Mouse (Mus musculus) spleen, postnatal 4 days (tissue): Measurements from ENCODE around the gene Irgc1.
"Not testable (repeated sequence)": the region's sequence is repeated elsewhere in the genome, so short reads cannot be mapped to it uniquely, and the experiment has no call there.

Experiments used
- DNase-seq, 2 experiments: peaks; one replicate each; pipeline ENCODE4 v3.0.0; 2022; ENCODE audit warnings: low spot score in 2 of 2

The Irgc1 gene

GRCm38 (mm10) chr7:24400489-24400888 is 51.6 kb downstream of the Irgc1 start:
- DNase-seq: not testable (repeated sequence)

GRCm38 (mm10) chr7:24400082-24400452 is 52.0 kb downstream of the Irgc1 start:
- no peak for DNase-seq

DNA sequence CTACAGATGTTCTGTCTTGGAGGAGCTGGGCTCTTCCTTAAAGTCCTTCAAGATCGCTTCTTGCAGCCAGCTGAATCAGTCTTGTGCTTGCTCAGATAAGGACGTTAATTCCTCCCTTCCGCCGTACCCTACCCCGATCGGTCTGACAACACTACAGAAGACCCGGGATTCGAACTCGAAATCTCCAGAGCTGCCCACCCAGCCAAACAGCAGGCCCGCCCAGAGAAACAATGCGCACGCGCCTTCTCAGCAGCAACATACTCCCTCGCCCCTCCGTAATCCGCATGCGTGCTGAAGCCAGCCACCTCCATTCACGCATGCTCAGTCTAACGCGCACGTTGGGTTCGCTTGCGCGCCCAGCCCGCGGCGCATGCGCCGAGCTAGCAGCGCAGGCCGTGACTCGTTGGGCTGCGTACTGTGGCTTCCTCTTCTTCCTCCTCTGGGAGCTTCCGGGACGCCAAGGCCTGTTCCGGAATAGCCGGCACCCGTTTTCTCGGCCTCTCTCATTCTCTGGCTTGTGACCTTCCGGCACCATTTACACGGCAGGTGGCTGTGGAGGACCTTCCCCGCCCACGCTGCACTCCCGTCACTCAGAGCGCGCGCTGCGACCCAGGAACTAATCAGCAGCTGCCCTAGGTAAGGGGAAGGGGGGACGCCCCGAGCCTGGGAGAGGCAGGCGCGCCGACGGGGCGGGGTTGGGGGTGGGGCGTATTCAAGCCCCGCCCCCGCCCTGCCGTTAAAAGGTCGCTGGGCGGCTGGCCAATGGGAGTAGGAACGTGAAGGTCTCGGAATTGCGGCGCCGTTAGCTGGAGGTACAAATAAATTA is 52.6 kb downstream of the Irgc1 start, which contains the start of gene Smg9:
Gene Smg9 (plus strand): TSS at position 364 of the 826 bp plus-strand sequence.
- peak; percentile 96 to 98 for DNase-seq

GRCm38 (mm10) chr7:24398364-24398913 is 53.7 kb downstream of the Irgc1 start:
- DNase-seq: no peak

DNA sequence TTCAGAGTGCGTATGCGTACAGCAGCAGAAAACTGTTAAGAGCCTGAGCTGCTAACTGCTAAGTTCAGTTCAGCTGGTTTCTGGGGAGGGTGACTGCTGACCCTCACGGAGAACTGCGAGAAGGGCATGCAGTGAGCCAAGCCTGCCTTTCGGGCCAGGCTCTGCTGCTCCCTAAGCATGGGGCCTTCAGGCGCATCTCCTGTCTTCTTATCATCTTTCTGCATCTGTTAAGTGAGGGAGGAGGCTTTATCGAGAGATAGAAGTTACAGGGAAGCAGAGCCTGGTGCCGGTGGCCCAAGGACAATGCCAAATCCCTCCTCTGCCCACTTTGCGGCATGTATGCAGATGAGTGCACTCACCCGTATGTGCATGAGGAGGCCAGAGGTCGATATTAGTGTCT is 55.3 kb downstream of the Irgc1 start:
- no peak for DNase-seq

GRCm38 (mm10) chr7:24394475-24395161 is 57.5 kb downstream of the Irgc1 start:
- no peak for DNase-seq

GRCm38 (mm10) chr7:24394054-24394453 is 58.0 kb downstream of the Irgc1 start:
- DNase-seq: no peak

DNA sequence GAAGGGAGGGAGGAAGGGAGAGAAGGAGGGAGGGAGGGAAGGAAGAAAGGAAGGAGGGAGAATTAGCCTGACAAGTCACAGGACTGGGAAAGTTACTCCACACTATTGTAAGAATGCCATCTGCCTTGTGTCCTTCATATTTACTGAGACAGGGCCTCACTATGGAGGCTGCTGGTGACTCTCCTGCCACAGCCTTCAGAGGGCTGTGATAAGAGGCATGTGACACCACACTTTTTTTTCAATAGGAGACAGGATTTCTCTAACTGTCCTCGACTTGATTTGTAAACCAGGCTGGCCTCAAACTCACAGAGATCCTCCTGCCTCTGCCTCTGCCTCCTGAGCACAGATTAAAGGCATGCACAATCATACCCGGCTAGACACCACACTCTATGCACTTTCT is 60.4 kb downstream of the Irgc1 start:
- no peak for DNase-seq

- DNase-seq: no peak
These were observed 61.0 kb downstream of the Irgc1 start for GRCm38 (mm10) chr7:24391077-24391476.

DNA sequence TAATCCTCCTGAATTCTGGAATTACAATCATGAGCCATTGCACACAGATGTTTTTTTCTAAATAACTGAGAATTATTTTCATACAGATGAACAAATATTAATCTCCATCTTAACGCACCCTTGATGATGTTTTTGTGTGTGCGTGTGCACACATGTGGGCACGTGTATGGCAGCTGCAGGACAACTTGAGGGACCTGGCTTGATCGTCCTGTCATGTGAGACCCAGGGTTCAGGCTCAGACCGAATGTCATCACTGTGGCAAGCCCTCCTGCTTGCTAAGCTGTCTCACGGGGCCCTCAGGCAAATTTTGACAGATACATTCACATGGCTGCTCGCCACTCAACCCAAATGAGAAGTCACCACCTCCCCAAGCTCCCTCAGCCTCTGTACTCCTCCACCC is 61.6 kb downstream of the Irgc1 start:
- no peak for DNase-seq

- DNase-seq: no peak
These were observed 62.4 kb downstream of the Irgc1 start for GRCm38 (mm10) chr7:24389516-24390187.

DNA sequence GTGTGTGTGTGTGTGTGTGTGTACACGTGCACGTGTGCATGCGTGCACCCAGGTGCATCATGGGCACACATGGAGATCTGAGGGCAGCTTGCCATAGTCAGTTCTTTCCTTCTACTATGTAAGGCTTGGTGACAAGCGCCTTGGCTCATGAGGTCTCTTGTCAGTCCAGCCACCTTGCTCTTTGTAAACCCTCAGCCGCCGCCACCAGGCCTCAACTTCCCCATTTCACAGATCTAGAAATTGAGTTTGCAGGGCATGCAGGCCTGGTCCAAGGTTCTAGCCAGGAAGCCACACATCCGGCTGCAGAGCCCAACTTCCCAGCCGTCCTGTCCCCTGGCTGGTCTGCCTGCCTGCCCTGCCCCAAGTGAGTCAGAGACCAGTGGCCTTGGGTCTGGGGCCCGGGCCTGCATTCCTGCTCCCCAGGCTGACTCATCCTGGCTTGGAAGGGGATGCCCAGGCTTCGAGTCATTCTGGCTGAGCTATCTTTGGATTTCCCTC is 65.0 kb downstream of the Irgc1 start:
- DNase-seq: no peak

GRCm38 (mm10) chr7:24384827-24385226 is 67.3 kb downstream of the Irgc1 start:
- peak; percentile 81 to 96 for DNase-seq

- no peak for DNase-seq
These were observed 68.0 kb downstream of the Irgc1 start for GRCm38 (mm10) chr7:24384070-24384469.

DNA sequence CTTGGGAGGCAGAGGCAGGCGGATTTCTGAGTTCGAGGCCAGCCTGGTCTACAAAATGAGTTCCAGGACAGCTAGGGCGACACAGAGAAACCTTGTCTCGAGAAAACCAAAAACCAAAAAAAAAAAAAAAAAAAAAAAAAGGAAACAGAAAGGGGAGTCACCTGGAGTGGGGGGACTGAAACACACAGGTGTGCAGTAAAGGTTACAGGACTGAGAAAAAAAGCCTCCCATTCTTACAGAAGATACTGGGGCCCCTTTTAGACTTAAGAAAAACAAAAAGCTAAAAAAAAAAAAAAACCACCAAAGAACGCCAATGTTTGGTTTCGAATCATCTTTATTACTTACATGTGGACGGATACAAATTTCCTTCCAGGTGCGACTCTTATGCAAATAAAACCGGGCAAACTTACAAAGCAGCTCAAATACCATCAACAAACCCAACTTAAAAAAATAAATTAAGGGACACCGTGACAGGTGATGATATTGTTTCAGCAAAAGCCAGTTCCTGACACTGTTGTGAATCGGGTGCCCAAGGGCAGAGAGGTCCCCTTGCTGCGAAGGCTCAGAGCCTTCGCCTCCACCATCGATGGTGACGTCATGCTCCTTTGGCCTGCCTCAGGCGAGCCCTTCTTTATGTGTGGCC is 69.2 kb downstream of the Irgc1 start:
- no peak for DNase-seq
